Mouse (Mus musculus): ENCODE data around the gene Alkbh6.

DNA sequence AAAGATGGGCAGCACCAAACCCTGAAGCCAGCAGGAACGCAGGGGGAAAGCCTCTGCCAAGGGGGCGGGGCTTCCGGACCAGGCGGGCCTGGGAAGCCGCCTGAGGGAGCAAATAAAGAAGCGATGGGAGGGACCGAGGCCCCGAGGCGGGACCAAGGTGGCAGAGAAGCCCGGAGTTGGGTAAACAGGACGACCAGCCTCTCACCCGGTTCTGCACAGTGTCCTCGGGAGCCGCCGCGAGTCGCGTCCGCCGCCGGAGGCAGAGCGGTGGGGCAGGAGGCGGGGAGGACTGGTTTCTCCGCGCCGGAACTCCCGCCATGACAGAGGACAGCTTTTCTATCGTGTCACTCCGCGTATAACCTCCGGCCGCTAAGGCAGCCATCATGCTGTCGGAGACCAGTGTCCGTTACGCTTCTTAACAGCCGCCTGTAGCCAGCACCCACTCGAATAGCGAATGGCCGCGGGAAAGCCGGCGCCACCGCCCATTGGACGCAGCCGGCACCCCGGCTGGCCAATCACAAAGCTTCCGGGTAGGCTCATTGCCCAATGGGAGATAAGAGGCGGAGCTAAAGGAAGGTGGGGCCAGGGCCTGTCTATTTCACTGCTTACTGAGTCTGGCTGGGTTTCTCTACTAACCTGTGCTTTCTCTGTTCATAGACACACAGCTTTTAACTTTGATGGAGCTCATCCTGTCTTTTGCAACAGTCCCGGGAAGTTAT, 28.4 kb upstream of the Alkbh6 start, which contains the start of the genes Thap8 and Wdr62:
- no peak for TF ChIP-seq CTCF (IDR thresholded peaks at IDR 0.05; ENCODE audit: borderline replicate concordance, insufficient read depth, low read length)
- peak; percentile 39; the same call in 1 of the 2 replicates for TF ChIP-seq POLR2A (IDR thresholded peaks at IDR 0.05; ENCODE audit: low read depth, low read length)

Data from embryonic fibroblast, embryonic 13.5 days (primary cell).